Mouse (Mus musculus): ENCODE results near the gene Upk2. TPM values are rescaled to one million over a fixed set of nuclear protein-coding genes. Genes with fewer than 3 reads are reported as not detected.

Upk2 gene
- polyA plus RNA-seq, 1 experiment from 2014 or later = not detected

GRCm38 (mm10) chr9:44478229-44478921 lies 23.6 kb upstream of the Upk2 start:
- Histone ChIP-seq H3K27ac (ENCODE audit: low read depth, low read length) (peak overlapping the region; percentile 98), H3K4me1 (ENCODE audit: control insufficient read depth, insufficient read depth, low read length) (peaks cover 14% of the 10 kb centered on the region), H3K4me3 (ENCODE audit: low read depth, low read length) (peak overlapping the region; percentile 81), H3K4me2 (ENCODE audit: low read length) (peak overlapping the region; percentile 99), H3K27me3 (replicated peaks; ENCODE audit: control insufficient read depth, insufficient read depth, low read length) (no peaks in the 10 kb centered on the region), H3K9me3 (replicated peaks; ENCODE audit: control insufficient read depth, low read length) (no peaks in the 10 kb centered on the region), H3K9ac (ENCODE audit: low read length) (peak overlapping the region; percentile 87), H3K36me3 (ENCODE audit: control insufficient read depth, insufficient read depth, low read length) (no peaks in the 10 kb centered on the region)
- ATAC-seq (peak; percentile 68), DNase-seq (ENCODE audit: low spot score) (peak; percentile 97)
- under 1% methylated on average over 24 of the region's 27 CpGs for WGBS

DNA sequence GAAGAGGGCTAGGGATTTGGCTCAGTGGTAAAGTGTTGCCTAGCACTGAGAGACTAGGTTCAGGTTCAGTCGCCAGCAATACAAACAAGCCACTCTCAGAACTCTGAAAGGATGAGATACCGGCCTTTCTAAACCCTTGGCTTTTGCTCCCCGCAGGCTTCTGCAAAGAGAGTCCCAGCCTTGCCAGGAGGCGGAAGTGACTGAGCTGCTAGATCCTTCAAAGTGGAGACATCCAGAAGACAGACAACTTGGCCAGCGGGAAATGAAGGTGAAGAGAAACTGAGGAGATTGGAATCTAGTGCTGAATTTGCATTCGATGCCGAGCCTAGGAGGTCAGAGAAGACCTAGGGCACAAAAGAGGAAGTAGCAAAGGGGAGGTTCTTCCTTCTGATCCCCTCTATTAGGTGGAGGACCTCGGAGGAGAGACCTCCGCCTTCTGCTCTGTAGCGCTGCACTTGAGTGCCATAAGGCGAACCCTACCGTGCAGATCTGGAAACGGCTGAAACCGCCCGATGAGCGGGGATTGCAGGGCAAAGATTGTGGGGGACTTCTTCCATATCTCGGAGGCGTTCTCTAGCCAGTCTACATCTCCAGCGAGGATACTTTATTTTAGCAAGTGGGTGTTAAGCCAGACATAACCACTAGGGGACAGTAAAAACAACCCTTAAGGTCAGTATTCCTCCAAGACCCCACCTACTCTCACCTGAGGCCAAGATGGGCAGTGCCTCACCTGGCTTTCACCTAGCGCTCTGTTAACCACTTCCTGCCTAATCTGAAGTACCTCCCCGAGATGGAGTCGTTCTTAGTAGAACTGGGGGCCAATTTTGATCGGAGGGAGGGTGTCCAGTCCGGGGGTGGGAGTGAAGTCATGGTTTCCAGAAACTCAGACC lies 22.8 kb upstream of the Upk2 start:
- 7% methylated on average over 24 of the region's 24 CpGs for WGBS
- H3K4me1 ChIP-seq (ENCODE audit: control insufficient read depth, insufficient read depth, low read length) = peaks cover 14% of the 10 kb centered on the region
- peak; percentile 83 for DNase-seq (ENCODE audit: low spot score)

GRCm38 (mm10) chr9:44475936-44476335 lies 21.2 kb upstream of the Upk2 start:
- no peak for ATAC-seq

More for the DNA sequence above, 22.8 kb upstream of the Upk2 start:
- no peaks in the 10 kb centered on the region for H3K27me3 ChIP-seq (replicated peaks; ENCODE audit: control insufficient read depth, insufficient read depth, low read length)
- H3K4me2 ChIP-seq (ENCODE audit: low read length) = peak overlapping the region; percentile 99
- H3K4me3 ChIP-seq (ENCODE audit: low read depth, low read length) = peak overlapping the region; percentile 81
- peak overlapping the region; percentile 98 for H3K27ac ChIP-seq (ENCODE audit: low read depth, low read length)
- H3K9me3 ChIP-seq (replicated peaks; ENCODE audit: control insufficient read depth, low read length) = no peaks in the 10 kb centered on the region
- H3K9ac ChIP-seq (ENCODE audit: low read length) = peak overlapping the region; percentile 87
- H3K36me3 ChIP-seq (ENCODE audit: control insufficient read depth, insufficient read depth, low read length) = no peaks in the 10 kb centered on the region
- no peak for ATAC-seq

DNA sequence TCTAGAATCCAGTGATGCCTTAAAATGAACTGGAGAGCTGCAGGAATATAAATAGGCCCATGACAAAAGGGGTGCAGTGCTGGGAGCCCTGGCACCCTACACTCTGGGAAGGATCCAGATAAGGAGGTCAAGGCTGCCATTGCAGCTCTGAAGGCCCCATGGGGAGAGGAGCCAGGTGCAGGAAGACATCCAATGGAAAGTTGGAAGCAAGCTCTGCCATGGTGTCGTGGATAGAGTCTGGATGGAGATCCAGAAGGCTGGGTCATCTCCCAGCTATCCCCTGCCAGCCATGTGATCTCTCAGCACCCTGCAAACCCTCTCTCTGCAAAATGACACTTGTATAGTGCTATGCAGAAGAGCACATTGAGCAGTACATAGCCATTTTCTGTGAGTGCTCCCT lies 19.6 kb upstream of the Upk2 start:
- Histone ChIP-seq H3K4me3 (ENCODE audit: low read depth, low read length) (no peak overlapping the region), H3K36me3 (ENCODE audit: control insufficient read depth, insufficient read depth, low read length) (no peaks in the 10 kb centered on the region), H3K27me3 (replicated peaks; ENCODE audit: control insufficient read depth, insufficient read depth, low read length) (no peaks in the 10 kb centered on the region), H3K27ac (ENCODE audit: low read depth, low read length) (no peak overlapping the region), H3K9ac (ENCODE audit: low read length) (no peak overlapping the region), H3K4me1 (ENCODE audit: control insufficient read depth, insufficient read depth, low read length) (peaks cover 5% of the 10 kb centered on the region), H3K9me3 (replicated peaks; ENCODE audit: control insufficient read depth, low read length) (no peaks in the 10 kb centered on the region), H3K4me2 (ENCODE audit: low read length) (no peak overlapping the region)
- ATAC-seq = no peak
- 24% methylated on average over 1 of the region's 1 CpGs for WGBS
- no peak for DNase-seq (ENCODE audit: low spot score)

More at GRCm38 (mm10) chr9:44475936-44476335, 21.2 kb upstream of the Upk2 start:
- Histone ChIP-seq H3K36me3 (ENCODE audit: control insufficient read depth, insufficient read depth, low read length) (no peaks in the 10 kb centered on the region), H3K27ac (ENCODE audit: low read depth, low read length) (no peak overlapping the region), H3K27me3 (replicated peaks; ENCODE audit: control insufficient read depth, insufficient read depth, low read length) (no peaks in the 10 kb centered on the region), H3K9ac (ENCODE audit: low read length) (no peak overlapping the region), H3K9me3 (replicated peaks; ENCODE audit: control insufficient read depth, low read length) (no peaks in the 10 kb centered on the region), H3K4me3 (ENCODE audit: low read depth, low read length) (no peak overlapping the region), H3K4me2 (ENCODE audit: low read length) (no peak overlapping the region), H3K4me1 (ENCODE audit: control insufficient read depth, insufficient read depth, low read length) (peaks cover 10% of the 10 kb centered on the region)
- WGBS = 85% methylated on average over 3 of the region's 3 CpGs
- no peak for DNase-seq (ENCODE audit: low spot score)

DNA sequence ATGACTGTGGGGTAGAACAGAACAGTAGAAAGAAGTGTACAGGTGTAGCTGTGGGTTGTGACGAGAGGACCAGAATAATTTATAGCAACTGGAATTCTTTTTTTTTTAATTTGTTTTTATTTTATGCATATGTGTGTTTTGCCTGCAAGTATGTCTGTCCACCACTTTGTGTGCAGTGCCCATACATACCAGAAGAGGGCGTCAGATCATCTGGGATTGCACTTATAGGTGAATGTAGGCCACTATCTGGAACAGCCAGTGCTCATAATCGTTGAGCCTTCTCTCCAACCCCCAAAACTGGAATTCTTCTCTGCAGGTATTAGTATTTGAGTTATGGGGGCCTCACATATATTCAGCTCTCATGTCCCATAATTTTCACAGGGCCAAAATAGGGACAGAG lies 18.4 kb upstream of the Upk2 start:
- no peak overlapping the region for H3K9ac ChIP-seq (ENCODE audit: low read length)
- H3K27me3 ChIP-seq (replicated peaks; ENCODE audit: control insufficient read depth, insufficient read depth, low read length) = no peaks in the 10 kb centered on the region
- no peak overlapping the region for H3K4me3 ChIP-seq (ENCODE audit: low read depth, low read length)
- H3K4me1 ChIP-seq (ENCODE audit: control insufficient read depth, insufficient read depth, low read length) = peaks cover 5% of the 10 kb centered on the region
- no peak for DNase-seq (ENCODE audit: low spot score)
- WGBS = 62% methylated on average over 3 of the region's 3 CpGs
- no peaks in the 10 kb centered on the region for H3K9me3 ChIP-seq (replicated peaks; ENCODE audit: control insufficient read depth, low read length)
- ATAC-seq = no peak
- no peak overlapping the region for H3K4me2 ChIP-seq (ENCODE audit: low read length)
- H3K36me3 ChIP-seq (ENCODE audit: control insufficient read depth, insufficient read depth, low read length) = no peaks in the 10 kb centered on the region
- no peak overlapping the region for H3K27ac ChIP-seq (ENCODE audit: low read depth, low read length)

DNA sequence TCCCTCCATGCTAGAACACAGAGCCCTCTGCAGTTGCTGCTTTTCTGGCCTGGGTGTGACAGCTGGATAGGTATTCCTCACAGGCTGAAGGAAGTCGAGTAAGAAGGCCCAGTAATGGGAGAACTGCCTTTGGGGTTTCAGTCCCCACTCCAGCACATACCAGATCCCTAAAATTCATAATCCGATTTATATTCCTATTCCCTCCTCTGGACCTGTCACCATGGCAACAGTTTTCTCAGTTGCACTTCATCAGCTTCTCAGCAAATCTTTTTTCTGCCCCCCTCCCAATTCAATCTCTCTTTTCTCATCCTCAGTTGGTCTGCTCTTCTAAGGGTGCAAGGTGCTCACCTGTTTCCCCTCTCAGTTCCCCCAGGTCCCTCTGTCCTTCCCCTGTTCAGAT lies 14.0 kb upstream of the Upk2 start:
- no peak overlapping the region for H3K4me2 ChIP-seq (ENCODE audit: low read length)
- ATAC-seq = no peak
- 51% methylated on average over 2 of the region's 2 CpGs for WGBS

GRCm38 (mm10) chr9:44468224-44468623 lies 13.4 kb upstream of the Upk2 start:
- H3K9ac ChIP-seq (ENCODE audit: low read length) = no peak overlapping the region
- no peak for DNase-seq (ENCODE audit: low spot score)
- H3K4me3 ChIP-seq (ENCODE audit: low read depth, low read length) = no peak overlapping the region
- H3K4me2 ChIP-seq (ENCODE audit: low read length) = no peak overlapping the region
- WGBS = 69% methylated on average over 7 of the region's 7 CpGs
- H3K27ac ChIP-seq (ENCODE audit: low read depth, low read length) = no peak overlapping the region
- H3K4me1 ChIP-seq (ENCODE audit: control insufficient read depth, insufficient read depth, low read length) = no peaks in the 10 kb centered on the region
- no peaks in the 10 kb centered on the region for H3K36me3 ChIP-seq (ENCODE audit: control insufficient read depth, insufficient read depth, low read length)
- ATAC-seq = no peak
- no peaks in the 10 kb centered on the region for H3K9me3 ChIP-seq (replicated peaks; ENCODE audit: control insufficient read depth, low read length)
- H3K27me3 ChIP-seq (replicated peaks; ENCODE audit: control insufficient read depth, insufficient read depth, low read length) = no peaks in the 10 kb centered on the region

More for the DNA sequence above, 14.0 kb upstream of the Upk2 start:
- Histone ChIP-seq H3K9me3 (replicated peaks; ENCODE audit: control insufficient read depth, low read length) (no peaks in the 10 kb centered on the region), H3K4me1 (ENCODE audit: control insufficient read depth, insufficient read depth, low read length) (no peaks in the 10 kb centered on the region), H3K4me3 (ENCODE audit: low read depth, low read length) (no peak overlapping the region), H3K36me3 (ENCODE audit: control insufficient read depth, insufficient read depth, low read length) (no peaks in the 10 kb centered on the region), H3K9ac (ENCODE audit: low read length) (no peak overlapping the region), H3K27me3 (replicated peaks; ENCODE audit: control insufficient read depth, insufficient read depth, low read length) (no peaks in the 10 kb centered on the region), H3K27ac (ENCODE audit: low read depth, low read length) (no peak overlapping the region)
- no peak for DNase-seq (ENCODE audit: low spot score)

DNA sequence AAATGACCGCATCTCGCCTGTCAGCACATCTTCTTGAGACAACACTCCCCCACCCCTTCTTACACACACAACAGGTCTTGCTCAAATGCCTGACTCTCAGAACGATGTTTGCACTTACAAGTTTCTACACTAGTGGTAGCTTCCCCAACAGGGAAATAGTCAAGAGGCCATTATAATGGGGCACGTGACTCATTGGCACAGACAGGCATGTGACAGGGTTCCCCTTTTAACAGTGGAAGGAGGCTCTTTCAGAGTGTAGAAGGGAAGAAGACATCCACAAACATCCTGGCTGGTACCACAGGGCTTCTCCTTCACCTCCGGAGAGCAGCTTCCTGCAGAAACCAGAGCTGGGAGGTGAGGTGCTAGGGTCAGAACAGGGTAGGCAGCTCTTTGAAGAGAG lies 7.2 kb upstream of the Upk2 start:
- H3K9ac ChIP-seq (ENCODE audit: low read length) = no peak overlapping the region
- peaks cover 9% of the 10 kb centered on the region for H3K4me1 ChIP-seq (ENCODE audit: control insufficient read depth, insufficient read depth, low read length)
- no peaks in the 10 kb centered on the region for H3K36me3 ChIP-seq (ENCODE audit: control insufficient read depth, insufficient read depth, low read length)
- 83% methylated on average over 5 of the region's 5 CpGs for WGBS
- ATAC-seq (no peak), DNase-seq (ENCODE audit: low spot score) (no peak)
- no peak overlapping the region for H3K4me2 ChIP-seq (ENCODE audit: low read length)
- no peaks in the 10 kb centered on the region for H3K9me3 ChIP-seq (replicated peaks; ENCODE audit: control insufficient read depth, low read length)
- no peak overlapping the region for H3K27ac ChIP-seq (ENCODE audit: low read depth, low read length)
- H3K4me3 ChIP-seq (ENCODE audit: low read depth, low read length) = no peak overlapping the region
- H3K27me3 ChIP-seq (replicated peaks; ENCODE audit: control insufficient read depth, insufficient read depth, low read length) = no peaks in the 10 kb centered on the region
